Mouse (Mus musculus): ENCODE measurements around the gene Btbd2.

Btbd2 gene

GRCm38 (mm10) chr10:80656863-80657623 is at the start of gene Btbd2:
Btbd2 (minus strand) TSS chr10:80657071.
- DNase-seq (ENCODE audit: low spot score): no peak

DNA sequence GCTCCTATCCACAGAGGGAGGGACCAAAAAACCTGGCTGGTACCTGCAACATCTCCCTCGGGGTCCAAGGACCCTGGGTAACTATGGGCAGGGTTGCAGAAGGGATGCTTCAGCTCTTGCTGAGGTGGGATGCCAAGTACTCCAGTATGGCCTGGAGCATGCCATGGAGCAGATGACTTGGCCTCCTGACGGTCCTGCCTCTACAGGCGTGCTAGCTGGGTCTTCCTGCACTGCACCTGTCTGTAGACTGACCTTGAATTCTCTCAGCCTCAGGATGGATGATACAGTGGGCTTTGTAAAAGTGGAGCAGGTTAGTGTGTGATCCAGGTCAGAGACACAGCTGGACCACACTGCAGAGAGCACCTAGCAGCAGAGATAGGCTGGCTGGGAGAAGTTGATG is 48.6 kb upstream of the Btbd2 start:
- DNase-seq (ENCODE audit: low spot score): no peak

DNA sequence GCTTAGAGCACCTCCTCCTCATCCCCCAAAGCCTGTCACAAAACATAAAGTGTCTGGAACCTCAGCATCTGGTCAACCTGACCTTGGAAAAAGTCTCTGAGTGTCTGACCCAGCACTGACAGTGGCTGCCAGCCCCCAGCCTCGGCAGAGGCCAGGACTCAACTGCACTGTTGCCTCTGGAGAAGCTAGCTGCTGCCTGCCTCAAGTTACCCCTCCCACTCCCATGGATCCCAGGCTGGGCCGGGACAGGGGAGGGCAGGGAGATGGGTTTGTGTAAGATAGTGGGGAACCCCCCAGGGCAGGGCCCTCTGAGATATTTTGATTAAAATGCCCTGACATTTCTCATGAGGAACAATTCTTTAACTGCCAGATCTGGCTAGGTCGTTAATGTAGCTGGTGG is 48.2 kb upstream of the Btbd2 start:
- no peak for DNase-seq (ENCODE audit: low spot score)

GRCm38 (mm10) chr10:80704418-80704817 is 47.5 kb upstream of the Btbd2 start:
- no peak for DNase-seq (ENCODE audit: low spot score)

- no peak for DNase-seq (ENCODE audit: low spot score)
These were observed 46.8 kb upstream of the Btbd2 start for GRCm38 (mm10) chr10:80703643-80704042.

GRCm38 (mm10) chr10:80702536-80703390 is 45.9 kb upstream of the Btbd2 start:
- DNase-seq (ENCODE audit: low spot score): peak; percentile 90

DNA sequence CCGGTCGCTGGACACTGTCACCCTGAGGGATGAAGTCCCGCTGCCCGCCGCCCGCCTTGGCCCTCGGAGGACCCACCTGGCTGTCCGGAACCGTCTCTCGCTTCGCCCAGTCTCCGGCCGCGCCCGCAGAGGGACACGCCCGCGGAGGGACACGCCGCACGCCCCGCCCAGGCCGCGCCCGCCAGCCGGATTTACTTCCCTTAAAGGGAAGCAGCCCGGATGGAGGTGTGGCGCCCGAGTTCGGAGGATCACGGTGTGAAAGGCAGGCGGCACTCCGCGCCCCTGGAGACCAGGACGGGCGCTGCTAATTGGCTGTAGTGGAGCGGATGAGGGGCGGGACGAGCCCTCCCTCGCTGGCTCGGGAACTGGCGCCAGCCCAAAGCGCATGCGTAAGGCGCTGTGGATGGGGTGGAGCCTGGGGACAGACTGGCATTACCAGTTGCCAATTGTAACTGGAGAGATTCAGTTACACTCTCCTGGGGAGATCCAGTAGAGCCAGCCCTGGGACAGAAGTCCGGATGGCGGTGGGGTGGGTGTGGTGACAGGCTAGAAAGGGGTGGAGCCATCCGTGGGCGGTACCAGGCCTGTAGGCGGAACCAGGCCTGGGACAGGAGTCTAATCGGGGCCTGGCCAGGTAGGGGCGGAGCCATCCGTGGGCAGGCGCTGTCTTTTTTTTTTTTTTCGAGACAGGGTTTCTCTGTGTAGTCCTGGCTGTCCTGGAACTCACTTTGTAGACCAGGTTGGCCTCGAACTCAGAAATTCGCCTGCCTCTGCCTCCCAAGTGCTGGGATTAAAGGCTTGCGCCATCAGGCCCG is 45.1 kb upstream of the Btbd2 start, which contains the start of the genes Mob3a and Izumo4:
TSS of gene Mob3a (minus strand) at position 257 of the 815 bp plus-strand sequence.
TSS of gene Izumo4 (plus strand) at position 464 of the 815 bp plus-strand sequence.
- peak; percentile 100 for DNase-seq (ENCODE audit: low spot score)

DNA sequence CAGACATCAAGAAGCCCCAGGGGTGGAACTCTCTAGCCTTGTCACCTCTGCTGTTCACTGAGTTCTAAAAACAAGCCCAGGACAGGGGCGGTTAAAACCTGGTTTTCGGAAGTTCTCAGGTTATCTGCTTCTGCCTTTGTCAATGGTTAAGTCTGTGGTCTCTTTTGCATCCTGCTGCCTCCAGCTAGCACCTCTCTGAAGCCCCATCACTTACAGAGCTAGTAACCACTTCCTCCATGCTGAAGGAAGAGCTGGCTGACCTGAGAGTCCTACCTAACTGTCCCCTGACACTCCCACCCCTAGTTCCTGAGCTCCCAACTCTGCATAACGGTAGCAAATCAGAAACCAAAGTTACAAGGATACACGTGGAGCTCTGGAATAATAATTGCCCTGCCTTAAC is 43.9 kb upstream of the Btbd2 start:
- peak; percentile 83 for DNase-seq (ENCODE audit: low spot score)

DNA sequence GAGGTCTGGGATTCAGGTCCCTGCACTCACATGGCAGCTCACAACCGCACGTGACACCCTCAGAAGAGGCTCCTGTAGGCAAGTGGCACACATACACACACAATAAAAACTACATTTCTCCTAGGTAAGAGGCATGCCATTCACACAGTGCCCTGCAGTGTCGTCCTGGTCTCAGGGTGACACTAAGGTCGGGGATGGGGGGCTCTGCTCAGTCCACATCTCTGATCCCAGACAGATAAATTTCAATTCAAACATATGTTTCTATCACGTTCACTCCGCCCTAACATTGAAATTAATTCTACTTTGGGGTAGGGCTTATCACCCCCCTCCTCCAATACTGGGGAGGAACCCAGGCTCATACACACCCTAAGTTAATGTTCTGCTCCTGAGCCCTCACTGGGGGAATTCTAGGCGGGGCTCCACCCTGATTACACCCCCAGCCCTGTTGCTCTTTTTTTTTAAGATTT is 43.2 kb upstream of the Btbd2 start:
- DNase-seq (ENCODE audit: low spot score): no peak

DNA sequence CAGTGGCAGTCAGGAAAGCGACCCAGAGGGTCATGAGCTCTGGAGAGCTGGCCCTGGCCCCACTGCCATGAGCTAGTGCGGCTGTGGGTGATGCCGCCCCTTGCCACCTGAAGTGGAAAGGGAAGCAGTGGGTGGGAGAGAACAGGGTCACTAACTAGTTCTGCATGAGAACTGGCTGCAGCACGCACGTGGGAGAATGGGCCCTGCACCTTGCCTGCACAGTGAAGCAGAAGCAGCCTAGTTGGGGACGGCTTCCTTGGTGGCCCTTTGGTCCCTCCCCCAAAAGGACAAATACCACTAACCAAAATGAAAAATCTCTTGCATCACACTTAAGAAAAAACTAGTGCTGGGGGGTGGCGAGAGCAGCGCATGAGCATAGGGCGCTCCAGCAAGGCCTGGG is 41.7 kb upstream of the Btbd2 start:
- DNase-seq (ENCODE audit: low spot score): no peak

- DNase-seq (ENCODE audit: low spot score): no peak
These were observed 40.9 kb upstream of the Btbd2 start for GRCm38 (mm10) chr10:80697812-80698211.

GRCm38 (mm10) chr10:80697393-80697787 is 40.5 kb upstream of the Btbd2 start:
- DNase-seq (ENCODE audit: low spot score): no peak

DNA sequence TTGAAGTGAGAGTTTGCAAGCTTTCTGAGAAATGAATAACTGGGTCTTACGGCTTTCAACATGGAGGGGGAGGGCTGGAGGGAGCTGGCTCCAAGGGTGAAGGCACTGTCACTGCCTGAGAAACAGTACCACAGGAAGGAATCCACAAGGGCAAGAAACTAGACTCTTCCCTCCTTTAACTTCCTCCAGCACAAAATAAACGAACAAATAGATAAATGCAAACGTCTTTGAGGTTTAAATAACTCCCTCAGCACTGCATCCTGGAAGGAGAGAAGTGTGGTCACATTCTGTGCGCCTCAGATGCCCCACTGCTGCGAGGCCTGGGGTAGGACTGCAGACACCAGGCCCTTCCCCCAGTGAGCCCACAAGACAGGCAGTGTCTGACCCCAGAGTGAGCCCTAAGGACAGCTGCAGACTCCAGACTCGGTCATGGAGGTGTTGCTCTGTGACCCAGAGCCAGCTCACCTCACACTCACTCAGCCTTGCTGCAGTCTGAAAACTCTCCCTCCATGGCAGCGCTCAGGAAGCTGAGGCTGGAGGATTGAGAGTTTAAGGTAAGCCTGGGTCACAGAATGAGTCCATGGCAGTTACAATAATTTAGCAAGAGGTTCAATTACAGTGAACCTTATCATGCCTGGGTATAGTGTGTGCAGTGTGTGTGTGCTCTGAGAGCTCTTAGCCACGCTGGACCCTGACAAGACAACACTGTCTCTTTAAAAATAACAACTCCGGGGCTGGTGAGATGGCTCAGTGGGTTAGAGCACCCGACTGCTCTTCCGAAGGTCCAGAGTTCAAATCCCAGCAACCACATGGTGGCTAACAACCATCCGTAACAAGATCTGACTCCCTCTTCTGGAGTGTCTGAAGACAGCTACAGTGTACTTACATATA is 39.9 kb upstream of the Btbd2 start:
- no peak for DNase-seq (ENCODE audit: low spot score)

DNA sequence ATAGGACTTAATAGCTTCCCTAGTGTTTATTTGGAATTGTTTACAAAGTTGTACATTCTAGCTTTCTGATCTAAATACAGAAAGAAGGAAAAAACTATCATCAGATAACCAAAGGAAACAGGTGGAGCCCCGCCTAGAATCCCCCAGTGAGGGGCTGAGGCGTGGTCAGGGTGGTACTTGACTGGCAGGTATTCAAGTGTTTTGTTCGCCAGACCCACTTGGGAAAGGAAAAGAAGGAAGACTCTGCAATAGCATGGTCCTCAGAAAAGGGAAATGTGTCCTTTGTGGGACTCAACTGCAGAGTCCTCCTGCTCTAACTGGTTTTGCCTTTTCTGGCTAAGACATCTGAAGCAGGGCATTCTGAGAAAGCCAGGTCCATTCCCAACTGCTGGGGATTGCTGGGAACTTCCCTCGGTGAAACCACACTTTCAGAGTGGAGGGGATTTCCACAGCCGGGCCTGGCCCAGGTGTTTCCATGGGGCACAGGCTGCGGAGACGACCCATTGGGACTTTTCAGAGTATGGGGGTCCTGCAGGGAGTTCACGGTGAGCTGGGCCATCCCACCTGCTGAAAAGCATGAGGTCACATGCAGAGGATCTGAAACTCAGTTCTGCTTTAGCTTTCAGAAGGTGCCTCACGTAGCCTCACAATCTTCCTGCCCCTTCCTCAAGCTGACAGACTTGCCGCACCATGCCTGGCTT is 39.1 kb upstream of the Btbd2 start:
- peak; percentile 62 for DNase-seq (ENCODE audit: low spot score)

GRCm38 (mm10) chr10:80695186-80695585 is 38.3 kb upstream of the Btbd2 start:
- peak; percentile 93 for DNase-seq (ENCODE audit: low spot score)

DNA sequence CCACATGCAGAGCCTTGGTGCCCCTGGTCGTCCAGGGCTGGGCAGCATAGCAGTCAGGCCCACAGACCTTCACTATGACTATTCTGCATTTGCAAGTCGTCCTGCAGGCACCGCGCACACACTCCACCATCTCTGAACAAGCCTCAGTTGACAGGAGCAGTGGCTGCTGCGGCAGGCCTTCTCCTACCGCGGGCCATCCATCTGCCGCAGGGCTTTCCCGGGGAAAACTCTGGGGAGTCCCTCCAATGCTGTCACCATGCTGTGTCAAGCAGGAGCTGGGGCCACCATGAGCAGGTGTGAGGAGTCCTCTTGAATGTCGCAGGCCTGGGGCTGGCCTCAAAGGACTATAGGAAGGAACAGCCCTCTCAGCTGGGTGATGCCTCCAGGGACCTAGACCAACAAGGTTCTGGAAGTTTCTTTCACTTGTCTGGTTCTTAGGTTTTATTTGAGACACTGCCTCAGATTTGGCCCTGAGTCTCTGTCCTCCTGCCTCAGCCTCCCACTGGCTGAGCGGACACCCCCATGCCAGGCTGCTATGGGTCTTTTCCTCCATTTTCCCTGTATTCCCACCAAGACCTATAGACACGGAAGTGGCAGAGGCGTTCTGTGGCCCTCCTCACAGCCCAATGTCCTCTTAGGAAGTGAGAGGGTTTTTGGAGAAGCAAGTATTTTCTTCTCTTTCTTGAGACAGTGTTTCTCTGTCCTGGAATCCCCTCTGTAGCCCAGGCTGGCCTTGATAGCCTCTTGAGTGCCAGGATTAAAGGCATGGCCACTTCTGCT is 37.5 kb upstream of the Btbd2 start:
- no peak for DNase-seq (ENCODE audit: low spot score)

- no peak for DNase-seq (ENCODE audit: low spot score)
These were observed 36.7 kb upstream of the Btbd2 start for GRCm38 (mm10) chr10:80693401-80694045.

DNA sequence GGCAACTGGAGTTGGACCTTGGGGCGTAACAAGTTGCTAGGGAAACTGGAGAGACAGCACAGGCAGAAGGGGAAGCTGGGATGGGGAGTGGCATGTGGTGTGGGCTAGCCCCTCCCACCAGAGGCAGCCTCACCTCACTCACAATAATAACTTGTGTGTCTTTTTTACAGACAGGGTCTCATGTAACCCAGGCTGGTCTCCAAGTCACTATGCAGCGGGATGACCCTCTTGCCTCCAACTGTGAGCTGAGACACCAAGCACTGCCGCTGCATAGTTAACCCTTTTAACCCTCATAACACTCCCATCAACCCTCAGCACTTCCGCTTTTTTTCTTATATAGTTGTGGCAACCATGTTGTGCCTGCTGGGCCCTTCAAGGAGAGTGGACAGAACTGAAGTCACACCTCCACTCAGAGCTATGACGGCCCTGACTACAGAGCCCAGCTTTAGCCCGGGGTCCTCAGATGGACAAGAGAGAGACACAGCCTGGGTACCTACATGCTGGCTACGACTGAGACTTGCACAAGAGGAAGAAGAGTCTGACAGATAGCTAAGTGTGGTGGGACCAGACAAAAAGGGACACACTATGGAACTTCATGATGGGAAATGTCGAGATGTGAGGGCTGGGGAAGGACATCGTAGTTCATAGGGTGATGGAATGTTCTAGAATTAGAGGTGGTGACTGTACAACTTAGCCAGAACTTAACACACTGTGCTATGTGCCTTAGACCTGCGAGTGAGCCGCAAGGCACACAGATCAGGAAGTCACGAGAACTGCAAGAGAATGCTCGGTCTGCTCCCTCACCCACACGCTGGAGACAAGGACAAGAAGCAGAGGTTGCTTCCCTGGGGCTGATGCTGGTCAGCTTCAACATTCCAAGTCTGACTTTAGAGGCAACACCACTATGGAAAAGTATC is 35.6 kb upstream of the Btbd2 start:
- no peak for DNase-seq (ENCODE audit: low spot score)
